15 mouse cellular contexts compared by ENCODE assay signal in the genomic region with DNA sequence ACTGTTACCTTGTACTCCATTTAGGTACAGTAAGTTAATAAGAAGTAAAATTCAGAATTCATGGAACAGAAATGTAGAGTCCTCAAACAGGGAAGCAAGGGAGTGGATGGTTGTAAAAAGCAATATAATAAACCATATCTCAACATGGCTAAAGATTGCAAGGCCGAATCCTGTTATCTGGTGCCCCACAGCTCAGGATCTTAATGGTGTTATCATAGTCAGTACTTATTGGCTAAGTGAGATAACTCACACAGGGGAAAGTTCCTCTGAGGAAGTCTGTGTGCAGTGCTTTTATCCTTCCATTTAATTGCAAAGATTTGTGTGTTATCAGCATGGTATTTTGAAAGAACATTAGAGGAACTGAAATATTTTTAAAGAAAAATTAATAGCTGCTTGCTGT.
"Had no signal": no experiment of that assay in that cellular context is flagged by ENCODE, and none has a peak within 500 bp of the region (broad histone marks: within the 10 kb centered on the region; RNA-seq: fewer than 3 reads in every experiment).

No protein-coding gene starts in this region.

- H3K4me3 ChIP-seq: neural tube, embryonic 15.5 days; stomach, embryonic 15.5 days had no signal

- H3K27me3 ChIP-seq: neural tube, embryonic 15.5 days; stomach, embryonic 15.5 days had no signal

- DNase-seq: retina, postnatal 1 day; right cerebral cortex, adult 18-20 months; right cerebral cortex, postnatal 14 days; right cerebral cortex, postnatal 25 days; right cerebral cortex, postnatal 4 days; spleen, adult 18-20 months; thymus, adult 18-20 months; thymus, adult 2 months; thymus, postnatal 14 days; thymus, postnatal 25 days; thymus, postnatal 36 days; thymus, postnatal 4 days had no signal

- H3K4me1 ChIP-seq: neural tube, embryonic 15.5 days; stomach, embryonic 15.5 days had no signal

- H3K9me3 ChIP-seq: neural tube, embryonic 15.5 days; stomach, embryonic 15.5 days had no signal

- H3K27ac ChIP-seq: neural tube, embryonic 15.5 days; stomach, embryonic 15.5 days; stomach, postnatal 0 days had no signal

- H3K4me2 ChIP-seq: neural tube, embryonic 15.5 days; stomach, embryonic 15.5 days had no signal

- H3K9ac ChIP-seq: neural tube, embryonic 15.5 days; stomach, embryonic 15.5 days had no signal

- H3K36me3 ChIP-seq: neural tube, embryonic 15.5 days; stomach, embryonic 15.5 days had no signal
